ENCODE assay signal across 38 mouse cellular contexts in the genomic region with DNA sequence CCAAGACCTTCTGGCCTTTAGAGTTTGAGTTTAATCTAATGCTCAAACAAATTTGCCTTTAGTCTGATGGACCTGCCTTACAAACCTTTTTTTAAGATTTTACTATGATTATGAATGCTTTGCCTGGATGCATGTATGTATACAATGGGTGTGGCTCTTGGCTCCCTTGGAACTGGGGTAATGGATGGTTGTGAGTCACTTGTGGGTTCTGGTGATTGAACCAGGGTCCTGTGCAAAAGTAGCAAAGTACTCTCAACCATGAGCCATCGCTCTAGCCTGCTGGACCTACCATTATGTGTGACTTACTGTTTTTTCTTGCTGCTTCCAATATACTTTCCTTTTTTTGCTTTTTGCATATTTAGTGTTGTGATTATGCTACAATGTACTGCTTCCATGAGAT. TPM values are rescaled to one million over a fixed set of nuclear protein-coding genes. Genes with fewer than 3 reads are reported as not detected.
"Had no signal": no experiment of that assay in that cellular context is flagged by ENCODE, and none has a peak within 500 bp of the region (broad histone marks: within the 10 kb centered on the region; RNA-seq: fewer than 3 reads in every experiment).

No protein-coding gene starts in this region.

- H3K9me3 ChIP-seq: heart, embryonic 10.5 days; heart, embryonic 12.5 days; hindbrain, embryonic 13.5 days; hindbrain, embryonic 15.5 days; kidney, embryonic 15.5 days; limb, embryonic 13.5 days; limb, embryonic 15.5 days; liver, embryonic 12.5 days had no signal

- H3K4me2 ChIP-seq: heart, embryonic 12.5 days; hindbrain, embryonic 13.5 days; hindbrain, embryonic 15.5 days; kidney, embryonic 15.5 days; limb, embryonic 13.5 days; limb, embryonic 15.5 days; liver, embryonic 12.5 days had no signal

- H3K27me3 ChIP-seq: heart, embryonic 12.5 days; hindbrain, embryonic 13.5 days; hindbrain, embryonic 15.5 days; kidney, embryonic 15.5 days; limb, embryonic 13.5 days; limb, embryonic 15.5 days; liver, embryonic 12.5 days had no signal

- H3K36me3 ChIP-seq: heart, embryonic 10.5 days; heart, embryonic 12.5 days; hindbrain, embryonic 13.5 days; hindbrain, embryonic 15.5 days; kidney, embryonic 15.5 days; limb, embryonic 13.5 days; limb, embryonic 15.5 days; liver, embryonic 12.5 days had no signal

- DNase-seq: gastrocnemius, postnatal 14 days; gastrocnemius, postnatal 36 days; heart, adult 18-20 months; heart, postnatal 10 days; heart, postnatal 36 days; kidney, adult 11 months; kidney, adult 2 months; kidney, adult 9 months; kidney, postnatal 14 days; kidney, postnatal 36 days; layer of hippocampus, adult 9-11 months; layer of hippocampus, postnatal 36 days; left cerebral cortex, postnatal 4 days had no signal

- H3K27ac ChIP-seq: heart, embryonic 10.5 days; hindbrain, embryonic 13.5 days; hindbrain, embryonic 15.5 days; hindbrain, postnatal 0 days; kidney, embryonic 15.5 days; kidney, postnatal 0 days; limb, embryonic 13.5 days; limb, embryonic 15.5 days; liver, embryonic 12.5 days; liver, embryonic 14.5 days had no signal

- H3K9ac ChIP-seq: heart, embryonic 12.5 days; hindbrain, embryonic 13.5 days; hindbrain, embryonic 15.5 days; kidney, embryonic 15.5 days; limb, embryonic 13.5 days; limb, embryonic 15.5 days; liver, embryonic 12.5 days; liver, embryonic 14.5 days had no signal

- ATAC-seq: hindbrain, postnatal 0 days; intestine, embryonic 16.5 days; liver, embryonic 12.5 days had no signal

- H3K4me3 ChIP-seq: heart, embryonic 10.5 days; heart, embryonic 12.5 days; hindbrain, embryonic 13.5 days; hindbrain, embryonic 15.5 days; kidney, embryonic 15.5 days; limb, embryonic 13.5 days; limb, embryonic 15.5 days; liver, embryonic 12.5 days had no signal

RNA-seq across cellular contexts. Expression of a gene that starts 4.8 kb away (rescaled TPM):
- polyA plus RNA-seq: liver, adult 2 months had no signal

RNA-seq across cellular contexts. Expression of a gene that starts 14.0 kb away (rescaled TPM):
- total RNA-seq: hematopoietic stem cell, adult 5-6 weeks; hindbrain, postnatal 0 days; layer of hippocampus, adult 18-20 months; layer of hippocampus, adult 8-10 months; layer of hippocampus, postnatal 14 days; layer of hippocampus, postnatal 36 days; left cerebral cortex, adult 18-20 months; left cerebral cortex, adult 8-10 months; left cerebral cortex, postnatal 10 days; left cerebral cortex, postnatal 25 days; left cerebral cortex, postnatal 4 days had no signal
- polyA plus RNA-seq: heart, embryonic 16.5 days; hindbrain, embryonic 11.5 days; hindbrain, embryonic 13.5 days; hindbrain, embryonic 15.5 days; hindbrain, postnatal 0 days; intestine, embryonic 14.5 days; intestine, embryonic 16.5 days; kidney, embryonic 15.5 days; limb, embryonic 11.5 days; limb, embryonic 15.5 days; liver, adult 2 months; liver, embryonic 12.5 days; liver, embryonic 14.5 days had no signal
